Mouse (Mus musculus): Measurements from ENCODE around the gene Ssu2. TPM values are rescaled to one million over a fixed set of nuclear protein-coding genes. Genes with fewer than 3 reads are reported as not detected.

The Ssu2 gene
- total and polyA plus RNA-seq, 3 experiments, result not detected

DNA sequence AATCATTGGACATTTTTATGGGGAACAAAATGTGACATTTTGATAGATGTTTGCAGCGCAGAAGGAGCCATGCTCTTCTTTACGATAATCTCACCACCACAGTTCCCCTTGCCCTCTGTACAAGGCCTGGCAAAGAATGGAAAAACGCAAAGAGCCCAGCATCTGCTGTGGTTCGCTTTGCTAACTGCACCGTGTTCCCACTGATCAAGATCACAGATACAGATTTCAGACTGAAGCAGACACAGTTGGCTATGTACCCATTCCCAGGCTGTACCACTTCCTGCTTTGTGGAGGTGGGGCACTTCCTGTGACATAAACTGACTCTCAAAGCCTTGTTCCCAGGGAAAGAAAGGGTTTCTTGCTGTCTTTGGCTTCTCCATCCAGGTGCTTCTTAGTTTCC, 53.9 kb downstream of the Ssu2 start:
- H3K4me3 ChIP-seq (replicated peaks in 1 of 3; ENCODE audit: low read depth in 2 of 3, low read length in 2 of 3, poor library complexity in 1 of 3), result no peak overlapping the region
- TF ChIP-seq JUN (IDR thresholded peaks at IDR 0.05; ENCODE audit: insufficient read depth, low read depth, low read length) (no peak), ZMIZ1 (IDR thresholded peaks at IDR 0.05; ENCODE audit: low read depth, low read length) (no peak), MAX (IDR thresholded peaks at IDR 0.05; ENCODE audit: low read length) (no peak), CTCF (conservative IDR thresholded peaks at IDR 0.05 in 1 of 2, IDR thresholded peaks at IDR 0.05 in 1 of 2; ENCODE audit: low read depth in 2 of 2, low read length in 2 of 2) (no peak), SIN3A (IDR thresholded peaks at IDR 0.05; ENCODE audit: low read length) (no peak), GABPA (IDR thresholded peaks at IDR 0.05; ENCODE audit: insufficient replicate concordance, low read depth, low read length) (no peak), MEF2A (IDR thresholded peaks at IDR 0.05; ENCODE audit: borderline replicate concordance, low read depth, low read length) (no peak), ZNF384 (IDR thresholded peaks at IDR 0.05; ENCODE audit: low read depth, low read length) (no peak)
- H3K9me3 ChIP-seq (replicated peaks; ENCODE audit: low read length), result no peaks in the 10 kb centered on the region
- dilution Hi-C loops (cut with MboI; ENCODE audit: extremely low pct_ligation_motif_present, extremely low pct_unique_long_range_greater_than_20kb, low sequenced_read_pairs) (no loop called here), in situ Hi-C loops (cut with MboI; ENCODE audit: low pct_ligation_motif_present, low pct_unique_long_range_greater_than_20kb, low sequenced_read_pairs) (no loop called here)
- DNase-seq (ENCODE audit: extremely low read depth), result no peak
- no peaks in the 10 kb centered on the region for H3K79me2 ChIP-seq (replicated peaks; ENCODE audit: control insufficient read depth, extremely low read depth, insufficient read depth, poor library complexity, severe bottlenecking)
- H3K4me1 ChIP-seq (ENCODE audit: control insufficient read depth in 1 of 2, insufficient read depth in 2 of 2), result no peaks in the 10 kb centered on the region
- H3K9ac ChIP-seq (ENCODE audit: insufficient read depth, low read depth), result no peak overlapping the region
- peaks cover 8% of the 10 kb centered on the region for H3K27me3 ChIP-seq (replicated peaks)
- H3K4me2 ChIP-seq (ENCODE audit: insufficient read depth, low read depth, poor library complexity, severe bottlenecking), result no peak overlapping the region
- no peaks in the 10 kb centered on the region for H3K36me3 ChIP-seq (replicated peaks in 1 of 2; ENCODE audit: control insufficient read depth in 1 of 2, insufficient read depth in 1 of 2, low read length in 1 of 2)
- H3K27ac ChIP-seq (ENCODE audit: insufficient read depth, low read depth), result no peak overlapping the region

DNA sequence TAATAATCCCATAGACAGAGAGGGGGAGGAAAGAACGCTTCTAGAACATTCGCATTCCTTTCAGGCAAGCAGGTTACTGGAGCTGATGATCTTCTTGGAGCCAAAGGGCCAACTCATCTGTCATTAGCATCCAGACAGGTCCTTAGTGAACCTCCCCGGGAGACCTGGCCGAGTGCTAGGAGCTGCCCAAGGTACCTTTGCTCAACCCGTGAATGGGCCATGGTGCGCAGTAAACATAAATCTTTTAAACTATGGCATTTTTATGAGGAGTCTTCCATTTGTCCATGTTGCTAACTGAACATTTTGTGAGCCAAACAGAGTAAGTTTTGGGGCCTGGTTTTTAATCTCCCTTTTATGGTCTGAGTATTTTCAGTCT, 56.6 kb downstream of the Ssu2 start:
- Histone ChIP-seq H3K9ac (ENCODE audit: insufficient read depth, low read depth) (no peak overlapping the region), H3K9me3 (replicated peaks; ENCODE audit: low read length) (no peaks in the 10 kb centered on the region), H3K4me3 (replicated peaks in 1 of 3; ENCODE audit: low read depth in 2 of 3, low read length in 2 of 3, poor library complexity in 1 of 3) (no peak overlapping the region), H3K4me2 (ENCODE audit: insufficient read depth, low read depth, poor library complexity, severe bottlenecking) (no peak overlapping the region), H3K4me1 (ENCODE audit: control insufficient read depth in 1 of 2, insufficient read depth in 2 of 2) (no peaks in the 10 kb centered on the region), H3K27me3 (replicated peaks) (peaks cover 6% of the 10 kb centered on the region), H3K79me2 (replicated peaks; ENCODE audit: control insufficient read depth, extremely low read depth, insufficient read depth, poor library complexity, severe bottlenecking) (no peaks in the 10 kb centered on the region), H3K36me3 (replicated peaks in 1 of 2; ENCODE audit: control insufficient read depth in 1 of 2, insufficient read depth in 1 of 2, low read length in 1 of 2) (no peaks in the 10 kb centered on the region), H3K27ac (ENCODE audit: insufficient read depth, low read depth) (no peak overlapping the region)
- no peak for DNase-seq (ENCODE audit: extremely low read depth)
- no peak for TF ChIP-seq RCOR1 (conservative IDR thresholded peaks at IDR 0.05; ENCODE audit: low read depth, low read length)
- no peak for TF ChIP-seq BHLHE40 (IDR thresholded peaks at IDR 0.05; ENCODE audit: low read depth, low read length)
- no peak for TF ChIP-seq ZKSCAN1 (IDR thresholded peaks at IDR 0.05; ENCODE audit: borderline replicate concordance, low read depth, low read length)
- TF ChIP-seq ZC3H11A (IDR thresholded peaks at IDR 0.05; ENCODE audit: low read depth, low read length), result no peak
- TF ChIP-seq CTCF (conservative IDR thresholded peaks at IDR 0.05 in 1 of 2, IDR thresholded peaks at IDR 0.05 in 1 of 2; ENCODE audit: low read depth in 2 of 2, low read length in 2 of 2), result no peak
- no peak for TF ChIP-seq ETS1 (conservative IDR thresholded peaks at IDR 0.05; ENCODE audit: low read depth, low read length)
- no peak for TF ChIP-seq POLR2A (IDR thresholded peaks at IDR 0.05; ENCODE audit: low read depth, low read length)
- TF ChIP-seq ELF1 (IDR thresholded peaks at IDR 0.05; ENCODE audit: low read depth, low read length), result no peak
- no peak for TF ChIP-seq MAX (IDR thresholded peaks at IDR 0.05; ENCODE audit: low read length)
- TF ChIP-seq MAZ (IDR thresholded peaks at IDR 0.05; ENCODE audit: low read depth, low read length), result no peak
- no peak for TF ChIP-seq EP300 (IDR thresholded peaks at IDR 0.05; ENCODE audit: low read length)
- dilution Hi-C loops (cut with MboI; ENCODE audit: extremely low pct_ligation_motif_present, extremely low pct_unique_long_range_greater_than_20kb, low sequenced_read_pairs), result no loop called here
- in situ Hi-C loops (cut with MboI; ENCODE audit: low pct_ligation_motif_present, low pct_unique_long_range_greater_than_20kb, low sequenced_read_pairs), result no loop called here
